Mouse (Mus musculus): ENCODE measurements around the gene Tktl2.
A peak's percentile ranks its signal among the peaks of the same experiment; 100 is the strongest.

The Tktl2 gene

GRCm38 (mm10) chr8:66511537-66511936, at the start of gene Tktl2:
Gene Tktl2, plus strand, starts transcription at chr8:66511756.
- DNase-seq (ENCODE audit: low spot score) = no peak

- no peak for DNase-seq (ENCODE audit: low spot score)
Measured at GRCm38 (mm10) chr8:66469821-66470220, 41.7 kb upstream of the Tktl2 start.

GRCm38 (mm10) chr8:66476880-66477279, 34.7 kb upstream of the Tktl2 start:
- DNase-seq (ENCODE audit: low spot score) = no peak

GRCm38 (mm10) chr8:66486084-66486763, 25.3 kb upstream of the Tktl2 start, which contains the start of gene Tma16:
Gene Tma16, minus strand, starts transcription at chr8:66486530.
- DNase-seq (ENCODE audit: low spot score) = peak; percentile 81

- DNase-seq (ENCODE audit: low spot score) = no peak
Measured at GRCm38 (mm10) chr8:66488556-66488955, 23.0 kb upstream of the Tktl2 start.

- no peak for DNase-seq (ENCODE audit: low spot score)
Measured at GRCm38 (mm10) chr8:66490624-66491023, 20.9 kb upstream of the Tktl2 start.

GRCm38 (mm10) chr8:66494496-66494895, 17.1 kb upstream of the Tktl2 start:
- DNase-seq (ENCODE audit: low spot score) = no peak

- DNase-seq (ENCODE audit: low spot score) = peak; percentile 39
Measured at GRCm38 (mm10) chr8:66495726-66496125, 15.8 kb upstream of the Tktl2 start.

GRCm38 (mm10) chr8:66496998-66497577, 14.5 kb upstream of the Tktl2 start:
- DNase-seq (ENCODE audit: low spot score) = peak; percentile 54

GRCm38 (mm10) chr8:66503381-66503780, 8.2 kb upstream of the Tktl2 start:
- no peak for DNase-seq (ENCODE audit: low spot score)

- DNase-seq (ENCODE audit: low spot score) = no peak
Measured at GRCm38 (mm10) chr8:66519149-66519548, 7.6 kb downstream of the Tktl2 start.

GRCm38 (mm10) chr8:66520576-66520975, 9.0 kb downstream of the Tktl2 start:
- DNase-seq (ENCODE audit: low spot score) = no peak

- DNase-seq (ENCODE audit: low spot score) = no peak
Measured at GRCm38 (mm10) chr8:66550092-66550491, 38.5 kb downstream of the Tktl2 start.
